Mouse (Mus musculus): ENCODE data around the gene Hhipl1.

Hhipl1 gene

GRCm38 (mm10) chr12:108305812-108306794 is at the start of gene Hhipl1:
Hhipl1 (plus strand) TSS chr12:108306270.
- DNase-seq (ENCODE audit: inconsistent age in 2 of 2, low spot score in 1 of 2): peak in 1 of 2 experiments; percentile 63

- DNase-seq (ENCODE audit: inconsistent age in 2 of 2, low spot score in 1 of 2): no peak
Measured at GRCm38 (mm10) chr12:108256734-108257133, 49.3 kb upstream of the Hhipl1 start.

DNA sequence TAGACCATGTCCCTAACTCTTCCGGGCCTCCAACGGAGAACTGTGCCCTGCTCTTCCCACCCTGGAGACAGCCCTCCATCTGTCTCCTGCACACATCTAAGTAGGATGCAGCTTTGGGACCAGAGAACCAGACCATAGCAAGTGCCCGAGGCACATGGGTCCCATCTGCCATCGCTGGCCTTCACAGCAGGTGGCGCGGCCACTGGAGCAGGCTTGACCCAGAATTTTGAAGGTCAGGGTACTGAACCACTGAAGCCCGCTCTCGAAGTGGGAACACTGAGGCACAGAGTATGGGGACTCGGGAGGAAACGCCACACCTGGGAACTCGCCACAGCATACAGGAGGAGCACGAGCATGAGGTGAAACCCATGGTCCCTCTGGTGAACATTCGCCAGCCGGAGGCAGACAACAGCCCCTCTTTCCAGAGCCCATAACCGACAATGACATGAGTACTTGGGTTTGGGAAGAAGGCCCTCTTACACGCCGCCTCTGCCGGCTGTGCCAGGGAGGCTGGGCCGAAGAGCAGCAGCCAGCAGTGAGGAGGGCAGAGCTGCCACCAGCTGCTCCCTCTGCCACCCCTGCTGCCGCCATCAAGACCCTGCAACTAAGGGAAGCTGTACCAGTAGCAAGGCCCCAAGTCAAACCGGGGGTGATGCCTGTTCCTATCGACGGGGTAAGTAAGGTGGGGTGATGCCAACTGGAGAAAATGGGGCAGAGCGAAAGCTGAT is 46.6 kb upstream of the Hhipl1 start:
- DNase-seq (ENCODE audit: inconsistent age in 2 of 2, low spot score in 1 of 2): no peak

GRCm38 (mm10) chr12:108260950-108261349 is 45.1 kb upstream of the Hhipl1 start:
- DNase-seq (ENCODE audit: inconsistent age in 2 of 2, low spot score in 1 of 2): no peak

- DNase-seq (ENCODE audit: inconsistent age in 2 of 2, low spot score in 1 of 2): no peak
Measured at GRCm38 (mm10) chr12:108264918-108265317, 41.2 kb upstream of the Hhipl1 start.

DNA sequence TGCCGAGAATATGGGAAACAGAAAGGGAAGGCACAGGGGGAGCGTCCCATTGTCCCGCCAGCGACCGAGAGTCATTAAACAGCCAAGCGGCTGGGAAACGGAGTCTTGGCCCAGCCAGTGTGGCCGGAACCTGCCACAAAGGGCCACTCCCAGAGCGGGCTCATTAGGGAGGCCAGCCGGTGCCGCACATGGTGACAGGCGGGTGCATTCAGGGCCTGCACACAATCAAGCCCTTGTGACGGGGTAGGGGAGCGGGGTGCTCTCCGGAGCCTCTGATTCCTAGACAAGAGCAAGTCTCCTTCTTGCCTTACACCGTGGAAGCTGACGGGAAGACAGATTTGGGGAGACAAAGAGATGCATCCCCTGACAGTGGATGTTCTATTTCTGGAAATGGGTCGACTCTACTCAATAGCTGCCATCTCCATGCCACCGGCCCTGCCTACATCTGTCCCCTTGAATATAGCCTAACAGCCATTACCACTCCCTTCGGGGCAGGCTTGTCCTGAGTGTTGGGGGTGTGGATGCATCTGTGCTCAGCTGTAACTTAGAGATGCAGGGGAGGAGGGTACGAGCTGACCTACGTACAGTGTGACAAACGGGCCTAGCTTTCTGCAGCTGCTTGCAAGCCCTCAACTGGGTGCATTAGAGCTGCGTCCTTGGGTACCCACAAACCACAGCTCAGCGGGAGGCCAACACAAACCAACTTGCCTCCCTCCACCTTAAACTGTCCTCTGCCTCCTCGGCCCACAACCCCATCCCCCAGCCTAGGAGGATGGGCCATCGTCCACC is 40.0 kb upstream of the Hhipl1 start:
- no peak for DNase-seq (ENCODE audit: inconsistent age in 2 of 2, low spot score in 1 of 2)

DNA sequence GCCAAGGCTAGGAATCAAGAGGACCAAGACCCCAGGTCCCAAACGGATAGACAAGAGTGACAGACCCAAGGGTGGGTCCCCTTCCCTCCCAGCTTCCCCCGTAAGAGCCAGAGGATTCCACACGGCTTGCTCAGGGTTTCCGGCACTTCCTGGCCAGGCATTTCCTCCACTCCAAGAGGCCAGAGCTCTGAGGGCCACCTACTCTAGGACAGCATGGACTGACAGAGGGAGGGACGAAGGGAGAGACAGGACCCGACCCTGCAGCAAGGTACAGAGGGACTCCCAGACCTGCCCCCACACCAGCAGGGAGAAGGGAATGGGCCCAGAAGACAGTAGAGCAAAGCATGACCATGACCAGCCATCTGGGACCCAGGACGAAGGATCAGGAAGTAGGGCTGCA is 38.4 kb upstream of the Hhipl1 start:
- DNase-seq (ENCODE audit: inconsistent age in 2 of 2, low spot score in 1 of 2): no peak

DNA sequence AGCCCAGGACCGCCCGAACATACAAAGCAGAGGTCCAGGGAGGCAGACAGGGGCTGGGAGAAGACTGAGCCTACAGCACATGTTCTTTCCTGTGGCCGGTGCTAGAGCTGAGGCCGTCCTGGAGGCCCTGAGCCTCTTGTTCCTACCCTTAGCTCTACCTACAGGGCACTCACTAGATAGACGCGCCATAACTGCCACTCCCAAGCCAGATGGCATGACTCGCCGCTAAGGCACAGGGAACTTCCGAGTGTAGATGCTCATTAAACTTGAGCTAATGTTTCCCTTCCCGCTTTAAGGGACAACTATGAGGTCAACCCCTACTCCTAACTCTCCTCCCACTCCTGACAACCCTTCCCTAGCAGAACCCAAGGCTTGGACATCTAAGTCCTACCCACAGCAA is 37.1 kb upstream of the Hhipl1 start:
- DNase-seq (ENCODE audit: inconsistent age in 2 of 2, low spot score in 1 of 2): no peak

DNA sequence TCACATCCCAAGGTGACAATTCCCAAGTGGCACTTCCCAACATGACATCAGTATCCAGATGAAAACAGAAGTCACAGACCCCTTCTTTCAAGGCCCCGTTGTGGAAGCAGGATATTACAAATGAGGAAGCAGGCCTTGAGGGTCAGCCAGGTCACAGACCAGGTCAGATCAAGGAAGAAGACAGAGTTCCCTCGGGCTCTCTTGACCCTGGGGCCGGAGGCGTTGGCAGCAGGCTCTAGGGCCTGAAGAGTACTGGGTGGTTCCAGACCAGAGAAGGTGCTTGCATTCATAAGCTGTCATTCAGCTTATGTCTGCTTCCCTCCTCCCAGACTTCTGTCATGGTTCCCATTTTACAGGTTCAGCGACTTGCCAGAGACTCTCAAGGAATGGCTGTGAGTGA is 36.4 kb upstream of the Hhipl1 start:
- DNase-seq (ENCODE audit: inconsistent age in 2 of 2, low spot score in 1 of 2): peak in 1 of 2 experiments; percentile 55

DNA sequence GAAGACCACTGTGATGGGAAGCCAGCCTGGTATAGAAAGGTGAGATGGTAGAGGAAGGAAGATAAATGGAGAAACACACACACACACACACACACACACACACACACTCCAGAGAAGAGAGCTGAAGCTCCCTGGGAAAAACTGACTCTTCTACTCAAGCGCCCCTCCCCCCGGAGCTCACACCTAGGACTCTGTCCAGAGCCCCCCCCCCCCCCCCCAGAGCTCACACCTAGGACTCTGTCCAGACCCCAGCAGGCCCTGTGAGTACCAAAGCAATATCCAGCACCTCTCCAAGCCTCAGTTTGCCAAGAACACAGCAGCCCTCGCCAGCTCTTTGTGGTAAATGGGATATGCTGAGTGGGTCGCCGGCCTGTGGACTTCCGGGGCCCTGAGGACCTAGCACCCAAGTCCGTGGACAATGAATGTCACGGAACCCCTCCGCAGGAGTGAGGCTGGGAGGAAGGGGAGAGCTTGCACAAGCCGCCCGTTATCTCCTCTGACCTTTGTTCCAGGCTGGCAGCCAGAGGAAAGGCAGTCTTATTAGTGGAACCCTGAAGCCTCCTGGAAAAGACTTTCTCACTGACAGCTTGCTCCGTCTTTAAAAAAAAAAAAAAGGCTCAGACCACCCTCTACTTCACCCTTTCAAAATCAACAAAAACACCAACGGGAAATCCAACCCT is 35.7 kb upstream of the Hhipl1 start:
- DNase-seq (ENCODE audit: inconsistent age in 2 of 2, low spot score in 1 of 2): peak; percentile 56 to 80

GRCm38 (mm10) chr12:108271351-108272142 is 34.5 kb upstream of the Hhipl1 start:
- DNase-seq (ENCODE audit: inconsistent age in 2 of 2, low spot score in 1 of 2): no peak

DNA sequence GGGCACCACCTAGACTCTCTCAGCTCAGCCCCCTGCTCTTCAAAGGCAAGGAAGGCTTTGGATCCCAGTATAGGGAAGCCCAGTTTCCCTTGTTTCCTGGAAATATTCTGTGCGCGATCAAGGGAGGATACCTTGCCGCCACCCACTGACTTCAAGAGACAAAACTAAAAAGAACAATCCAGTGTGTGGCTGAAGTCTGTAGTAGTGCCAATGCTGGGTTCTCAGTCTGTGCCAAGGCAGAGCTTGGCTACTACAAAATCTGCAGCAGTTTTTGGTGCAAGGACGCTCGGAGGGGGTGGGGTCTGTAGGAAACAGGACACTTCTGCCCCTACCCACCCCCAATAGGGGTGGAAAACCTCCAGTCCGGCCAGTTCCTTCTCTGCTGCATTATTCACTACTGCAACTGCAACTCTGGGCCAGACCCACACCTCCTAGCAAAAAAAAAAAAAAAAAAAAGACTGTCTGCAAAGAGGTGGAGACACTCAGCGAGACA is 33.9 kb upstream of the Hhipl1 start:
- peak in 1 of 2 experiments; percentile 78 for DNase-seq (ENCODE audit: inconsistent age in 2 of 2, low spot score in 1 of 2)

GRCm38 (mm10) chr12:108273466-108274312 is 32.4 kb upstream of the Hhipl1 start:
- peak; percentile 59 to 75 for DNase-seq (ENCODE audit: inconsistent age in 2 of 2, low spot score in 1 of 2)

GRCm38 (mm10) chr12:108274313-108274595 is 31.8 kb upstream of the Hhipl1 start:
- DNase-seq (ENCODE audit: inconsistent age in 2 of 2, low spot score in 1 of 2): peak; percentile 55 to 66

- DNase-seq (ENCODE audit: inconsistent age in 2 of 2, low spot score in 1 of 2): peak; percentile 72 to 87
Measured at GRCm38 (mm10) chr12:108274661-108275507, 31.2 kb upstream of the Hhipl1 start, which contains the start of gene Ccdc85c. Ccdc85c (minus strand) TSS chr12:108275425.

GRCm38 (mm10) chr12:108275508-108275890 is 30.6 kb upstream of the Hhipl1 start:
- peak; percentile 99 for DNase-seq (ENCODE audit: inconsistent age in 2 of 2, low spot score in 1 of 2)

GRCm38 (mm10) chr12:108275920-108276822 is 29.9 kb upstream of the Hhipl1 start:
- DNase-seq (ENCODE audit: inconsistent age in 2 of 2, low spot score in 1 of 2): peak; percentile 68 to 83
